Mouse (Mus musculus): Measurements from ENCODE around the gene Gm14781. TPM values are rescaled to one million over a fixed set of nuclear protein-coding genes. Genes with fewer than 3 reads are reported as not detected.
"Not testable (repeated sequence)": the region's sequence is repeated elsewhere in the genome, so short reads cannot be mapped to it uniquely, and the experiment has no call there.

Gene Gm14781
- not detected for total RNA-seq (2021)
- long read RNA-seq, experiment 1: 0 reads
- long read RNA-seq, experiment 2: 0 reads

DNA sequence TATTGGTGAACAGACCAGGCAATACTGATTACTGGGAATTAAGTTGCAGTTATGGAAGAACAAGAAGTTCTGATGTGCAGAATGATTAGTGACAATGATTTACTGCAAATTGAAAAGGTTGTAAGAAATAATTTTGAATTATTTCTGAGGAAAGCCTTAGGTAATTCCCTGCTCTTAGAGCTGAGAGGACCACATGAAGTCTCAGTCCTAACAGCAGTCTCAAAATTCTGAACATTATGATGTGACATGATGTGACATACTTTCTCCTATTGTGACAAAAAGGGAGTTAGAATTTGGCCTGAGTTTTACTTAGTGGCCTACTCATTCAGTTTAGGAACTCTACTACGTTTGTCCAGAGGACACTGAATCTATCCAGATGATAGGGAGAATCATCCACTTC, at the start of gene Gm14781:
Gene Gm14781, plus strand, starts transcription at position 301 of the 400 bp plus-strand sequence.
- not testable (repeated sequence) for DNase-seq

DNA sequence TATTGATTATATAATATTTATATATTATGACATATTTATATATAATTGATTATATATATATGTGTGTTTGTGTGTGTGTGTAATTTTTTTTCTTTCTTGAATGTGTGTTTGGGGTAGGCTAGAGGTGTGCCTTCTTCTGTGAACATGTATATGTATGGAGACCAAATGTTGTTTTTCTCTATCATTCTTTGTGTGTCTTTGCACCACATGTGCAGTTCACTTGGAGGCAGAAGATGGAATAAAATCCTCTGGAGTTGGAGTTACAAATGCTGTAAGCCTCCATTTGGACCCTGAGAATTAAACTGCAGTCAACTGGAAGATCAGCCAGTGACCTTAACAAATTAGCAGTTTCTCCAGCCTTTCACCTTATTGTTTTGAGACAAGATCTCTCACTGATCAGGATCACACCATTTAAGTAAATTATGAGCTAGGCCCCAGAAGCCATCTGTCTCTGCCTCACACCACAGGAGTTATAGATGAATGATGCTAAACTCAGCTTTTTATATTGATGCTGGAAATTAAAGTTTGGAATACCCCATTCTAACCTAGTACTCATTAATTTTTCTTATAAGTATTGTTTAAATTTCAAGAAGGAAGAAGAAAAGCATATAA, 23.1 kb downstream of the Gm14781 start:
- not testable (repeated sequence) for DNase-seq

Other genes with a start within 250 kb of the Gm14781 start
- gene Gm5072, start 239.7 kb upstream of the Gm14781 start, total RNA-seq (2021): not detected
- gene Gm8914, start 152.1 kb upstream of the Gm14781 start, total RNA-seq (2021): not detected
- not detected for gene 1700084M14Rik, start 56.3 kb upstream of the Gm14781 start, total RNA-seq (2021)
- not detected for gene Mageb5, start 150.8 kb downstream of the Gm14781 start, total RNA-seq (2021)